Mouse (Mus musculus) bone marrow macrophage, adult 2 months (primary cell): Measurements from ENCODE around the gene Tpbgl. TPM values are rescaled to one million over a fixed set of nuclear protein-coding genes. Genes with fewer than 3 reads are reported as not detected.
A peak's percentile ranks its signal among the peaks of the same experiment; 100 is the strongest.

Source experiments
- H3K27ac ChIP-seq: 2 replicates; pipeline ENCODE4 v1.5.1; 2012; ENCODE audit warnings: low read depth, low read length; ENCODE audit not compliant: insufficient read depth
- H3K4me1 ChIP-seq: 2 replicates; pipeline ENCODE4 v1.6.1; 2012; ENCODE audit warnings: low read length; ENCODE audit not compliant: control insufficient read depth, insufficient read depth
- H3K4me3 ChIP-seq: 2 replicates; pipeline ENCODE4 v1.5.1; 2012; ENCODE audit warnings: mild to moderate bottlenecking, low read length, moderate library complexity; ENCODE audit not compliant: insufficient read depth
- CTCF ChIP-seq: IDR thresholded peaks from 2 replicates; pipeline ENCODE4 v1.5.1; 2012; ENCODE audit warnings: low read depth, mild to moderate bottlenecking, low read length, moderate library complexity
- POLR2A ChIP-seq: IDR thresholded peaks from 2 replicates; pipeline ENCODE4 v1.6.1; 2012; ENCODE audit warnings: mild to moderate bottlenecking, low read depth, low read length, borderline replicate concordance
- polyA plus RNA-seq: library from polyadenylated mRNA; stranded (reverse); fragments of >200 nt; gene quantifications from 2 replicates; pipeline ENCODE4 v1.2.4, GENCODE M21; 2012; ENCODE audit not compliant: missing spikeins, insufficient read depth, insufficient read length

The Tpbgl gene
- 0.61 and 0.78 TPM in 2 replicates for polyA plus RNA-seq

DNA sequence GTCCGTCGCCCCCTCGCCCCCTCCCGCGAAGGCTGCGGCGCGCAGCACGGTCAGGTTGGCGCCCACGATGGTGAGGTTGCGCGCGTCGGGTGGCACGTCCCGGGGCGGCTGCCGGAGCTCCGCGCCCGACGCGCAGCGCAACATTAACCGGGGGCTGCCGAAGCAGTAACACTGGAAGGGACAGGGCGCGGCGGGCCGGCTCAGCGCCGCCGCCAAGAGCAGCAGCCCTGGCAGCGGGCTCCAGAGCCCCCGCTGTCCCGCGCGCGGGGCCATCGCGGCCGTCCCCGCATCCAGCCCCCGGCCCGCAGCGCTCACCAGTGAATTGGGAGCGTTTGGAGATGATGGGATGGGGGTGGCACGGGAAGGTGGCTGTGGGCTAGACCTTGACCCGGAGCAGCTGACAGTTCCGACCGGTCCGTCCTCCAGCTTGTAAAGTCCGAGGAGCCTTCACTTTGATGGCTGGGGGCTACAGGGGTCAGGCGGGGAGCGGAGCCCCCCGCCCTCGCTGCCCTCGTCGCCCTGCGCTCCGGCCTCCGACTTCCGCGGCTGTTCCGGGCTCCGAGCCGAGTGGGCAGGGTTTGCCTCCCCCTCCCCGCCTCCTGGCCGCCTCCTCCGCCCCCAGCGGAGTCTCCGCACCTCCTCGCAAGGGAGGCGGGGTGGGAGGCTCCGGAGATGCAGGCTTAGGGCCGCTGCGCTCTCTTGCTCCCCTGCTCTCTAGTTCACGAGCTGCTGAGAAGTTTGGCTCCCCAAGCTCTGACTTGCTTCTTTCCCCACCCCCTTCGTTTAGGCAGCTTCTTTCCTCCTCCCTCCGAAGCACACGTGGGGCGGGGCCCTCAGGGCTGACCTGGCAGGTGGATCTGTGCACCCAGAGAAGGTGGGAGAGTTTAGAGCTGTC, at the start of gene Tpbgl:
Gene Tpbgl (minus strand): TSS at position 728 of the 895 bp plus-strand sequence.
- Histone ChIP-seq H3K4me3 (peak within 1 kb of the TSS; percentile 47), H3K4me1 (no peaks in the 10 kb centered on the region), H3K27ac (no peak within 1 kb of the TSS)
- no peak for TF ChIP-seq POLR2A

DNA sequence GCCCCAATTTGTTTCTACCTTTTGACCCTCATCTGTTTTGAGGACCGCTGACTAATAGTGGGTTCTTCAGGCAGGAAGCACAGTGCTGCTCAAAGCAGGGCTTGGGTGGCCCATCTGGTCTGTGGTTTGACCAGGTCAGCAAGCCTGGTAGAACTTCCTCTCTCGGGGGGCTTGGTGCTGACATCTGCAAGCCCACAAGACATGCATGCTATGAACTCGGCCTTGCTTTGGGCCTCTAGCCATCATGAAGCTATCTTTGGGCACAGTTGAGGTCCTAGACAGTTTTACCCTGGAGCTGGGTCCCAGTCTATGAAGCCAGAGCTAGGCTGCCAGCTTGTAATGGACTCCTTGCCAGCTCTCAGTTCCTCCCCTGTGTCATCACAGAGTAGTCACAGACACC, 48.0 kb upstream of the Tpbgl start:
- no peak for TF ChIP-seq CTCF
- TF ChIP-seq POLR2A: no peak
- H3K4me1 ChIP-seq: peaks cover 57% of the 10 kb centered on the region
- H3K27ac ChIP-seq: peak overlapping the region; percentile 93
- H3K4me3 ChIP-seq: no peak overlapping the region

DNA sequence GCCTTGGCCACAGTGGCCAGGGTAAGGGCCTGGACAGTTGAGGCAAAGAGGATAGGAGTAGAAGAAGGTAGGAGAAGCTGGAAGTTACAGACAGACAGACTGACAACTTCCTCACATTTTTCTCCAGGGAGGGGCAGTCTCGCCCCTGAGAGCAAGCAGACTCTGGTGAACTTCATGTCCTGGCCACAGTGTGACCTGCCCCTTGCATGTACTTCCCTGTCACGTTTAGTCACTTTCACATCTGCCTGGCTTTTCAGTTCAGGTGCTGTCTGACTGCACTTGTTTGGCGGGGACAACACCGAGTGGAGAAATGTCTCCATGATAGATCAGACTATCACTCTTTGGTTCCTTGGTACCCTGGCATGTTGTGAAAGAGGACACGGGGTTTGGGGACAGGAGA, 47.3 kb upstream of the Tpbgl start:
- H3K27ac ChIP-seq: peak overlapping the region; percentile 93
- no peak for TF ChIP-seq POLR2A
- no peak; the same call in 1 of the 2 replicates for TF ChIP-seq CTCF
- peak overlapping the region; percentile 6; the same call in 1 of the 2 replicates for H3K4me3 ChIP-seq
- peaks cover 57% of the 10 kb centered on the region for H3K4me1 ChIP-seq

DNA sequence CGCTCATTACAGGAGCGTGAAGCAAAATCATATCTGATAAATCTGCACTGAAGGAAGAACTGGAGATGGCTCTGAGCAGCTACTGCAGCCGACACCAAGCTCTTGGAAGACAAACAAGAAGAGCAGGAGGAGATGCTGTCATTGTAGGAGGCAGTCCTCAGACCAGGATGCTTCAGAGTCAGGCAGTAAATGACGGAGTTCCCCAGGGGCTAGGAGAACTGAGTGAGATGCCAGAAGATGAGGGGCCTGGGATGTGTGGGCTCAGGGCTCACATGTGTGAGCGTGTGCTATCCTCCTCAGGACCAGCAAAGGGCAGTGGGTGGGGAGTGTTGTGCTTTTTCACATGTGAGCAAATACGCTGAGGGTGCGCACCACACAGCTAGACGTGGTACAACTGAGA, 46.3 kb upstream of the Tpbgl start:
- Histone ChIP-seq H3K4me1 (peaks cover 53% of the 10 kb centered on the region), H3K27ac (no peak overlapping the region), H3K4me3 (no peak overlapping the region)
- TF ChIP-seq CTCF: no peak
- TF ChIP-seq POLR2A: no peak

DNA sequence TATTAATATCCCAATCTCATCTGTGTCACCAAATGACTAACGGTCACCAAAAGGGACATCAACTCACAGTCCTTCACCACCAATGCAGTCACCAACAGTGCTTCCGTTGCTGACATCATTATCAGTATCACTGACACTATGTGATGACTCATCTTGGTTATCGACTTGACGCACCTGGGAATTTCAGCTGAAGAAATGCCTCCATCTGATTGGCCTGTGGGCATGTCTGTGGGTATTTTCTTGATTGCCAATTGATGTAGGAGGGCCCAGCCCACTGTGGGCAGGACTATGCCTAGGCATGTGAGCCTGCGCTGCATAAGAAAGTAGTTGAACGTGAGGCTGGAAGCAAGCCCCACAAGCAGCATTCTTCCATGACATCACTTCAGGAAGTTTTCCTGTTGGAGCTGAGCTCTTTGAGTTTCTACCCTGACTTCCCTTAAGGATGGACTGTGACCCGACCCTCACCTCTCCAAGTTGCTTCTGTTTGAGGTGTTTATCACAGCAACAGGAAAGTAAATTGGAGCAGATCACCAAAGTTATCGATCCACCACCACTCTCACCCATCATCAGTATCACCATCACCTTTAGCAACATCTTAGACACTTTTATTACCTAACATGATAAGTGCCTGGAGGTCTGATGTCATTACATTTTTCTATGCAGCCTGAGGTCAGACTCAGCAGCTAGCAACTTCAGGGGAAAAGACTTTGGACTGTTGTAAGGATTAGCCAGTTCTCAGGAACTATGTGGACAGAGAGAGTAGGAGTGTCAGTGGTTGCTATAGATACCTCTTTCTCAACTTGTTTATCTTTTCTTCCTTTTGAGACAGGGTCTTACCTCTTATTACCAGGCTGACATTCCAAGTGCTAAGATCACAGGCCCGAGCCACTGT, 44.9 kb upstream of the Tpbgl start:
- H3K4me3 ChIP-seq: no peak overlapping the region
- peaks cover 42% of the 10 kb centered on the region for H3K4me1 ChIP-seq
- H3K27ac ChIP-seq: no peak overlapping the region
- no peak for TF ChIP-seq CTCF

DNA sequence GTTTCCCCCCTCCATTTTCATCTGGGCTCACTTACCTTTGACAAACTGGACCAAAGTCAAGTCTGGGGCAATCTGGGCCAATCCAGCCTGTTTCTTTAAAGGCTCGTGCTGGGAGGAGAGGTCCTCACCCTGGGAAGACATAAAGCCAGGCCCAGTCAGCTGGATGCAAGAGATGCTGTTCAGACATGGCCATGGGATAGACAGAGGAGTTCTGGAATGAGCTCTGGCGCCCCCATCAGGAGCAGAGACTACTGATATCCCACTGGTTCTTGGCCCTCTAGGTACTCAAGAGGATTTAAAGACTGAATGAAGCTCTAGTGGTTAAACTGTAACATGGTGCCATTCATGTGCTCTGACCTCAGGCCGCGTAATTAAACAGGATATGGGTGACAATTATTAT, 44.0 kb upstream of the Tpbgl start:
- TF ChIP-seq CTCF: no peak
- TF ChIP-seq POLR2A: no peak
- Histone ChIP-seq H3K4me3 (no peak overlapping the region), H3K27ac (no peak overlapping the region), H3K4me1 (peaks cover 37% of the 10 kb centered on the region)

DNA sequence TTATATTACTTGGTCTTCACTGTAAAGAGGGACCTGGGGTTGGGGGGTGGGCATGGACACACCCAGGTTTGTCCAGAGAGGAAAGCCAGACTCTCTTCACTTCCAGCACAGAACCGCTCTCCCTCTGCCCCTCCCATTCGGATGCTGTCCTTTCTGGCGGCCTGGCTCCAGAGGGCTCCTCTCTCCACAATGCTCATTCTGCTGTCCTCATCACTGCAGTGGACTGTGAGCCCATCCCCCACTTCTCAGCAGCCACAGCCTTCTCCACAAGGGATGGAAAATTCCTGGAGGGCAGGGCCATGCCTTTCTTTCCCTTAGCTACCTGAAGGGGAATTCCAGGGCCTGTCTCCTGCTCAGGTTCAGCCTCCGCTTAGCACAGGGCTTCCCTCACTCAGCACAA, 41.9 kb upstream of the Tpbgl start:
- Histone ChIP-seq H3K4me1 (peaks cover 18% of the 10 kb centered on the region), H3K4me3 (no peak overlapping the region), H3K27ac (no peak overlapping the region)
- TF ChIP-seq POLR2A: no peak

DNA sequence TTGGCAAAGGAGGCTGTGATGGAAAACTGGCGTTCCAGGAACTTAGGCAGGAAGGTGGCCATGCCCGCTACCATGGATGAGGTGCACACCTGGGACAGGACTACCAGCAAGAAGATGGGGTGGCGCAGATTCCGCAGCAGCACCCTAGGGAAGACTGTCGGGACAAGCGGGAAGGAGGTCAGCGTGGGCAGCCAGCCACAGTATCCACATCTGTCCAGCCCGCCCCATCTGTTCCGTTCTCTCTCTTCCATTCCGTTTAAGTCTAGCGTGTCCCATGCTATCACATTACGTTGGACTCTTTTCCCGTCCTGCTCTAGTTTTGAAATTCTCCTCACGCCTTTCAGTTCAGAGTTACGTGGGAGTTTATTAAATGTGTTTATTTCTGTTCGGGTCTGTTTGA, 40.2 kb upstream of the Tpbgl start:
- TF ChIP-seq POLR2A: no peak
- TF ChIP-seq CTCF: no peak
- Histone ChIP-seq H3K4me1 (peaks cover 12% of the 10 kb centered on the region), H3K4me3 (no peak overlapping the region), H3K27ac (no peak overlapping the region)

DNA sequence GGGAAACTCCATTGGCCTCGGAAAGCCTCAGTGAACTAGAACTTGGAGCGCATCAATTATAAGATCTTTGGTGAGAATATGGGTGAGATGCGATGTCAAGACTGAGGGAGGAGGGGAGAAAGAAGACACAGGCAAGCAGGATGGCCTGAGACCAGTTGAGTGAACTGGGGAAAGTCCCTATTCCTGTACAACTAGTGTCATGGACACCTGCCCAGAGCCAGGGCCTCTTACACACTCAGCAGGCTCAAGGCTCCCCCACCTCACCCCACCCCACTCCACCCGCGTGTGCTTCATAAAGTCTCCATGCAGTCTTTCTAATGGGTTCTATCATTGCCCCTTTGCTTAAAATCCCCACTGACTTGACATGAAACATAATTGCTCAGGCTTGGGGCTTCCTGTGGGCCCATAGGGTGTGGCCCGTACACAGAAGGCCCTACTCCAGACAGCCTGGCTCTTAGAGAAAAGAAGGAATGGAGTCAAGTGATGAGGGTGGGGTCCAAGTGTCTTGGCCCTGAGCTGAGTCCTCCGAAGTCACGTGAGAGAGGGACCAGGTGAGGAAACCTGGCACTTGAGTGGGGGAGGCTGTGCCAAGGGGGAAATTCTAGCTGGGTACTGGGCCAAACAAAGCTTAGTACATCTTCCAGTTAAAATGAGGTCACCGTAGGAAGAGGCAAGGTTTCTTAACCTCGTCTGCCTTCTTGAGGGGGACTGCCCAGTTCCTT, 39.0 kb upstream of the Tpbgl start:
- Histone ChIP-seq H3K4me1 (peaks cover 12% of the 10 kb centered on the region), H3K27ac (no peak overlapping the region), H3K4me3 (no peak overlapping the region)
- TF ChIP-seq CTCF: no peak
- no peak for TF ChIP-seq POLR2A
